Mouse (Mus musculus) stomach, embryonic 15.5 days (tissue): Measurements from ENCODE around the gene Klra17. TPM values are rescaled to one million over a fixed set of nuclear protein-coding genes. Genes with fewer than 3 reads are reported as not detected.
"Not testable (repeated sequence)": the region's sequence is repeated elsewhere in the genome, so short reads cannot be mapped to it uniquely, and the experiment has no call there.

Source experiments
- ATAC-seq: fragments of 200-750 bp; cut with Nextera tagmentation; 2 replicates; pipeline ENCODE4 v1.8.0; 2017; ENCODE audit warnings: low read depth, moderate number of reproducible peaks, moderate TSS enrichment; ENCODE audit not compliant: insufficient read depth, low FRiP score
- H3K27ac ChIP-seq: fragments of 300-500 bp; sonication (generic); 2 replicates; pipeline ENCODE4 v1.5.1; 2015; ENCODE audit warnings: mild to moderate bottlenecking, inconsistent platforms
- H3K27me3 ChIP-seq: fragments of 300-500 bp; sonication (generic); replicated peaks from 2 replicates; pipeline ENCODE4 v1.6.1; 2015; ENCODE audit warnings: inconsistent platforms
- H3K36me3 ChIP-seq: fragments of 300-500 bp; sonication (generic); 2 replicates; pipeline ENCODE4 v1.6.1; 2015; ENCODE audit warnings: inconsistent platforms
- H3K4me1 ChIP-seq: fragments of 300-500 bp; sonication (generic); 2 replicates; pipeline ENCODE4 v1.6.1; 2015; ENCODE audit warnings: inconsistent platforms
- H3K4me2 ChIP-seq: fragments of 300-500 bp; sonication (generic); 2 replicates; pipeline ENCODE4 v1.6.1; 2015; ENCODE audit warnings: mild to moderate bottlenecking, inconsistent platforms
- H3K4me3 ChIP-seq: fragments of 300-500 bp; sonication (generic); replicated peaks from 2 replicates; pipeline ENCODE4 v1.5.1; 2015; ENCODE audit warnings: inconsistent platforms
- H3K9ac ChIP-seq: fragments of 300-500 bp; sonication (generic); 2 replicates; pipeline ENCODE4 v1.6.1; 2015; ENCODE audit warnings: inconsistent platforms
- H3K9me3 ChIP-seq: fragments of 300-500 bp; sonication (generic); 2 replicates; pipeline ENCODE4 v1.6.1; 2016; ENCODE audit warnings: inconsistent platforms
- WGBS: fragments of 180-500 bp; shearing (Covaris S2); methylation state at CpG from one replicate; pipeline ENCODE4 v1.1.7; 2015; 5-methylcytosine and 5-hydroxymethylcytosine counted together
- polyA plus RNA-seq: library from polyadenylated mRNA; unstranded; fragments of >200 nt; fragmentation: Nextera tagmentation; extraction: Ambion mirVana; gene quantifications from 2 replicates; pipeline ENCODE4 v1.2.1, GENCODE M21; 2015

Klra17 gene
- 0.15 TPM in 1 of 2 replicates, not detected in the other for polyA plus RNA-seq

GRCm38 (mm10) chr6:129876549-129876948 lies at the start of gene Klra17:
Klra17 (minus strand) TSS chr6:129876672.
- no peak within 1 kb of the TSS for H3K4me2 ChIP-seq
- H3K9ac ChIP-seq: no peak within 1 kb of the TSS
- H3K27ac ChIP-seq: no peak within 1 kb of the TSS
- H3K4me3 ChIP-seq: no peak within 1 kb of the TSS
- no peak for ATAC-seq
- H3K27me3 ChIP-seq: no peaks in the 10 kb centered on the region
- H3K9me3 ChIP-seq: no peaks in the 10 kb centered on the region
- WGBS: 46% methylated on average over 1 of the region's 1 CpGs
- no peaks in the 10 kb centered on the region for H3K36me3 ChIP-seq
- H3K4me1 ChIP-seq: no peaks in the 10 kb centered on the region

GRCm38 (mm10) chr6:129917476-129917946 lies 41.0 kb upstream of the Klra17 start, which contains the start of gene Klra5:
Klra5 (minus strand) TSS chr6:129917650.
- H3K9ac ChIP-seq: not testable (repeated sequence)

GRCm38 (mm10) chr6:129916996-129917395 lies 40.5 kb upstream of the Klra17 start:
- H3K36me3 ChIP-seq: no peaks in the 10 kb centered on the region
- H3K27ac ChIP-seq: no peak overlapping the region
- no peaks in the 10 kb centered on the region for H3K9me3 ChIP-seq
- no peak overlapping the region for H3K4me2 ChIP-seq
- ATAC-seq: no peak
- no peaks in the 10 kb centered on the region for H3K27me3 ChIP-seq
- H3K4me1 ChIP-seq: no peaks in the 10 kb centered on the region
- no peak overlapping the region for H3K9ac ChIP-seq
- WGBS: 81% methylated on average over 1 of the region's 1 CpGs
- H3K4me3 ChIP-seq: no peak overlapping the region

More at GRCm38 (mm10) chr6:129917476-129917946, 41.0 kb upstream of the Klra17 start, which contains the start of gene Klra5:
- H3K4me1 ChIP-seq, H3K27me3 ChIP-seq, H3K36me3 ChIP-seq, H3K4me2 ChIP-seq, H3K4me3 ChIP-seq, H3K27ac ChIP-seq, ATAC-seq, H3K9me3 ChIP-seq: not testable (repeated sequence)

GRCm38 (mm10) chr6:129882525-129882924 lies 6.1 kb upstream of the Klra17 start:
- WGBS: 78% methylated on average over 2 of the region's 2 CpGs
- no peaks in the 10 kb centered on the region for H3K36me3 ChIP-seq
- H3K27ac ChIP-seq: no peak overlapping the region
- no peak overlapping the region for H3K4me3 ChIP-seq
- H3K9me3 ChIP-seq: no peaks in the 10 kb centered on the region
- no peak overlapping the region for H3K4me2 ChIP-seq
- ATAC-seq: no peak
- H3K27me3 ChIP-seq: no peaks in the 10 kb centered on the region
- H3K9ac ChIP-seq: no peak overlapping the region
- no peaks in the 10 kb centered on the region for H3K4me1 ChIP-seq

GRCm38 (mm10) chr6:129862349-129862748 lies 14.1 kb downstream of the Klra17 start, which contains the start of gene Gm17631:
Gm17631 (plus strand) TSS chr6:129862649.
- not testable (repeated sequence) for H3K4me3 ChIP-seq, ATAC-seq

GRCm38 (mm10) chr6:129825559-129825958 lies 50.9 kb downstream of the Klra17 start:
- WGBS: 75% methylated on average over 1 of the region's 1 CpGs
- ATAC-seq: no peak
- Histone ChIP-seq H3K4me2 (no peak overlapping the region), H3K4me3 (no peak overlapping the region), H3K9me3 (no peaks in the 10 kb centered on the region), H3K27ac (no peak overlapping the region), H3K36me3 (no peaks in the 10 kb centered on the region), H3K4me1 (no peaks in the 10 kb centered on the region), H3K27me3 (no peaks in the 10 kb centered on the region), H3K9ac (no peak overlapping the region)

More at GRCm38 (mm10) chr6:129862349-129862748, 14.1 kb downstream of the Klra17 start, which contains the start of gene Gm17631:
- H3K4me1 ChIP-seq, H3K27ac ChIP-seq, H3K36me3 ChIP-seq, H3K4me2 ChIP-seq, H3K9ac ChIP-seq, H3K27me3 ChIP-seq, H3K9me3 ChIP-seq: not testable (repeated sequence)
- WGBS: no CpG with 5 or more reads among the region's 3 CpGs

GRCm38 (mm10) chr6:129824004-129824403 lies 52.5 kb downstream of the Klra17 start:
- Histone ChIP-seq H3K36me3 (no peaks in the 10 kb centered on the region), H3K9ac (no peak overlapping the region), H3K4me2 (no peak overlapping the region), H3K9me3 (no peaks in the 10 kb centered on the region), H3K27ac (no peak overlapping the region), H3K4me3 (no peak overlapping the region), H3K27me3 (no peaks in the 10 kb centered on the region), H3K4me1 (no peaks in the 10 kb centered on the region)
- WGBS: 86% methylated on average over 1 of the region's 1 CpGs
- no peak for ATAC-seq

- 58% methylated on average over 3 of the region's 3 CpGs for WGBS
- no peak for ATAC-seq
Measured at GRCm38 (mm10) chr6:129817731-129818130, 58.7 kb downstream of the Klra17 start.

GRCm38 (mm10) chr6:129784170-129784569 lies 92.3 kb downstream of the Klra17 start, which contains the start of gene Gm156:
Gm156 (minus strand) TSS chr6:129784270.
- WGBS: 90% methylated on average over 3 of the region's 3 CpGs
- H3K9me3 ChIP-seq, H3K36me3 ChIP-seq, H3K9ac ChIP-seq, H3K4me3 ChIP-seq, ATAC-seq, H3K4me1 ChIP-seq, H3K4me2 ChIP-seq, H3K27ac ChIP-seq, H3K27me3 ChIP-seq: not testable (repeated sequence)

More at GRCm38 (mm10) chr6:129817731-129818130, 58.7 kb downstream of the Klra17 start:
- H3K9ac ChIP-seq: no peak overlapping the region
- no peaks in the 10 kb centered on the region for H3K9me3 ChIP-seq
- no peaks in the 10 kb centered on the region for H3K4me1 ChIP-seq
- no peak overlapping the region for H3K4me2 ChIP-seq
- H3K4me3 ChIP-seq: no peak overlapping the region
- H3K36me3 ChIP-seq: no peaks in the 10 kb centered on the region
- H3K27me3 ChIP-seq: no peaks in the 10 kb centered on the region
- H3K27ac ChIP-seq: no peak overlapping the region

Other genes with a start within 250 kb of the Klra17 start
- gene Klrc3, start 233.3 kb downstream of the Klra17 start, polyA plus RNA-seq: not detected in 2 replicates
- 0.05 TPM in 1 of 2 replicates, not detected in the other for gene Klrc2, start 216.0 kb downstream of the Klra17 start, polyA plus RNA-seq
- gene Klrc1, start 197.7 kb downstream of the Klra17 start, polyA plus RNA-seq: 0.14 and 0.19 TPM in 2 replicates
- gene Klri1, start 159.5 kb downstream of the Klra17 start, polyA plus RNA-seq: not detected in 2 replicates
- gene Klri2, start 136.2 kb downstream of the Klra17 start, polyA plus RNA-seq: 0.03 TPM in 1 of 2 replicates, not detected in the other
- gene Gm156, start 92.4 kb downstream of the Klra17 start, polyA plus RNA-seq: not detected in 2 replicates
- not detected in 2 replicates for gene Gm17631, start 14.0 kb downstream of the Klra17 start, polyA plus RNA-seq
- gene Klra5, start 41.0 kb upstream of the Klra17 start, polyA plus RNA-seq: 0.21 TPM in 1 of 2 replicates, not detected in the other
- not detected in 2 replicates for gene Klra6, start 150.3 kb upstream of the Klra17 start, polyA plus RNA-seq
- gene Klra4, start 190.6 kb upstream of the Klra17 start, polyA plus RNA-seq: not detected in 2 replicates